Mouse (Mus musculus): ENCODE data around the gene Adam3. TPM values are rescaled to one million over a fixed set of nuclear protein-coding genes. Genes with fewer than 3 reads are reported as not detected.

Gene Adam3
- 0.31 TPM for polyA plus RNA-seq (2015; fragmentation: Illumina TruSeq; extraction: RNeasy Lipid Tissue Mini Kit (QIAGEN cat#74804); ENCODE audit: low read depth, low replicate concordance)

DNA sequence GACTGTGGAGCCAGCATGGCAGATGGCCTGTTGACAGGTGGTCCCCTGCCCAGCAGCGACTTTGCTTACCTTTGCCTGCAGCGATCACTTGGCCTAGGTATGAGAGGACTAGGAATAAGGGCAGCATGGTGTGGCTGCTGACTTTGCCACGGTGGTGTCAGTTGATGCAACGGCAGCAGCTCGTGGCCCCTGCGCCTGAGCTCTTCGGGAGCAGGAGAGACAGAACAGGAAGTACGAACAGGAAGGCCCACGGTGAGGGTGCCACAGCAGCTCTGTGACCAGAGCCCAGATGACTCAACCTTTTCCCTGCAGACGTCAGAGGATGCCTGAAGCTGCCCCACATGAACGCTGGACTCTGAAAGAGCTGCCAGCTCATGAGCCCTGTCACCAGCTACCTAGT lies at the start of gene Adam3:
Gene Adam3 (minus strand): TSS at position 223 of the 400 bp plus-strand sequence.

Other genes starting within 250 kb of the Adam3 start
- 0.22 TPM for gene Adam5, start 98.5 kb upstream of the Adam3 start, polyA plus RNA-seq (2015; fragmentation: Illumina TruSeq; extraction: RNeasy Lipid Tissue Mini Kit (QIAGEN cat#74804); ENCODE audit: low read depth, low replicate concordance)